Mouse (Mus musculus) midbrain, embryonic 14.5 days (tissue): Measurements from ENCODE around the gene Notch1. TPM values are rescaled to one million over a fixed set of nuclear protein-coding genes. Genes with fewer than 3 reads are reported as not detected.

Experiments
- ATAC-seq: fragments of 200-750 bp; cut with Nextera tagmentation; 2 replicates; pipeline ENCODE4 v1.8.0; 2017; ENCODE audit warnings: moderate number of reproducible peaks, moderate library complexity; ENCODE audit not compliant: low FRiP score, low TSS enrichment
- DNase-seq: peaks from one replicate; pipeline ENCODE4 v3.0.0-alpha.2; 2015
- H3K27ac ChIP-seq: fragments of 300-500 bp; sonication (generic); replicated peaks from 2 replicates; pipeline ENCODE4 v1.5.1; 2014; ENCODE audit warnings: mild to moderate bottlenecking, low read depth, low read length, moderate library complexity
- H3K27me3 ChIP-seq: fragments of 300-500 bp; sonication (generic); 2 replicates; pipeline ENCODE4 v1.6.1; 2014; ENCODE audit warnings: low read length, control low read depth, mixed read lengths; ENCODE audit not compliant: control insufficient read depth, insufficient read depth
- H3K36me3 ChIP-seq: fragments of 300-500 bp; sonication (generic); 2 replicates; pipeline ENCODE4 v1.6.1; 2014; ENCODE audit warnings: low read length, control low read depth; ENCODE audit not compliant: control insufficient read depth, insufficient read depth
- H3K4me1 ChIP-seq: fragments of 300-500 bp; sonication (generic); 2 replicates; pipeline ENCODE4 v1.6.1; 2014; ENCODE audit warnings: mild to moderate bottlenecking, antibody characterized with exemption, low read length, control low read depth; ENCODE audit not compliant: control insufficient read depth, insufficient read depth
- H3K4me2 ChIP-seq: fragments of 300-500 bp; sonication (generic); 2 replicates; pipeline ENCODE4 v1.6.1; 2014; ENCODE audit warnings: mild to moderate bottlenecking, low read length, moderate library complexity
- H3K4me3 ChIP-seq: fragments of 300-500 bp; sonication (generic); replicated peaks from 2 replicates; pipeline ENCODE4 v1.5.1; 2014; ENCODE audit warnings: low read depth, low read length
- H3K9ac ChIP-seq: fragments of 300-500 bp; sonication (generic); replicated peaks from 2 replicates; pipeline ENCODE4 v1.6.1; 2014; ENCODE audit warnings: mild to moderate bottlenecking, low read length, moderate library complexity
- H3K9me3 ChIP-seq: fragments of 300-500 bp; sonication (generic); 2 replicates; pipeline ENCODE4 v1.6.1; 2016; ENCODE audit warnings: low read length, control low read depth, mixed read lengths; ENCODE audit not compliant: control insufficient read depth
- WGBS: fragments of 180-500 bp; shearing (Covaris S2); extraction: QIAGEN DNeasy Blood & Tissue Kit; methylation state at CpG from one replicate; pipeline ENCODE4 v1.1.7; 2014; 5-methylcytosine and 5-hydroxymethylcytosine counted together
- polyA plus RNA-seq: library from polyadenylated mRNA; unstranded; fragments of >200 nt; fragmentation: Nextera tagmentation; extraction: Ambion mirVana; gene quantifications from 2 replicates; pipeline ENCODE4 v1.2.1, GENCODE M21; 2014

Gene Notch1
- polyA plus RNA-seq, 1 experiment from 2014 or later = 33.9 TPM

DNA sequence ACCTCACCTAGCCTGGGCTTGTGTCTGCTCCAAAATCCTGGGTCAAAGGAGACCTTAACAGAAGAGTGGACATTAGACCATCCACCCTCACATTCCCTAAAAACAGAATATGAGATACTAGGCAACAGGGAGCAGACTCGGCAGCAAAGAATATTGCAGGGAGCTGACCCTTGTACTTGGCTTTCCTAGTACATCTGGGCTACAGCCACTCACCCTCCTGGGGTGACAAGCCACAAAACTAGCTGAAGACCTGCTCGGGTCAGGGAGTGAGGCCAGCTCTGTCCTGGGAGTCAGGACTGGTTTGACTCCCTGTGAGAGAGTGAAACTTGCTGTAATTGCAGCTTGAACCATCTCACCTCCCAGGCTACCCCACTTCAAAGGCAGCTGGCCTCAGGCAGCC is 23.1 kb upstream of the Notch1 start:
- Histone ChIP-seq H3K36me3 (no peaks in the 10 kb centered on the region), H3K9me3 (no peaks in the 10 kb centered on the region), H3K27me3 (no peaks in the 10 kb centered on the region), H3K9ac (no peak overlapping the region), H3K27ac (no peak overlapping the region), H3K4me3 (no peak overlapping the region), H3K4me2 (no peak overlapping the region), H3K4me1 (peaks cover 24% of the 10 kb centered on the region)
- WGBS = 64% methylated on average over 2 of the region's 2 CpGs
- DNase-seq (no peak), ATAC-seq (no peak)

DNA sequence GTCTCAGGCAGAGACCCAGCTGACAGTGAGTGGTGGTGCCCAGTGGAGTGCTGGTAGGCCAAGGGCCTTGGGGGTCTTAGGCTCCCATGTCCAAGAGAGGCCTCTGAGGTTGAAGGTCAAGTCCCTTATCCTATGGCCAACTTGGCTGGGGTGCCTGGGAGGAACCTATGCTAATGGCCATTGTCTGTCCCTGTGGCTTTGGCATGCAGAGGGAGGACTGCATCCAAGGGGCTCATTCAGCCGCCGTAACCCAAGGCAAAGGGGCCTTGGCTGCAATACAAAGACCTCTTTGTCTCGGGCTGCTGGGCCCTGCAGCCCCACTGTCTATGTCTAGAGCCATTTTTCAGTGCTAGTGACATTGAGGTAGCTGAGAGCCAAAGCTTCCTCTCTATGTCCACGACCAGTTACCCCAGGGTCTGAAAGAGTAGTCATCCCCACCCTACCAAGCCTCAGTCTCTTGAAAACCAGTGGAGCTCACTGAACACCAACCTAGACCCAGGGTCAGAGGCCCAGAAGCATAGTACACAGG is 19.1 kb upstream of the Notch1 start:
- Histone ChIP-seq H3K27me3 (no peaks in the 10 kb centered on the region), H3K4me1 (peaks cover 16% of the 10 kb centered on the region), H3K36me3 (no peaks in the 10 kb centered on the region), H3K9ac (no peak overlapping the region), H3K4me3 (no peak overlapping the region), H3K27ac (peak overlapping the region; percentile 66), H3K9me3 (no peaks in the 10 kb centered on the region), H3K4me2 (no peak overlapping the region)
- ATAC-seq = 0 out of 2 replicates have a peak, but pooled peaks have one; percentile 57
- peak; percentile 64 for DNase-seq
- 8% methylated on average over 4 of the region's 4 CpGs for WGBS

GRCm38 (mm10) chr2:26534616-26535015 is 18.2 kb upstream of the Notch1 start:
- 68% methylated on average over 2 of the region's 2 CpGs for WGBS
- no peak overlapping the region for H3K9ac ChIP-seq
- no peaks in the 10 kb centered on the region for H3K9me3 ChIP-seq
- H3K4me3 ChIP-seq = no peak overlapping the region
- no peak overlapping the region for H3K4me2 ChIP-seq
- DNase-seq (no peak), ATAC-seq (no peak)
- peaks cover 14% of the 10 kb centered on the region; the same call in 1 of the 2 replicates for H3K4me1 ChIP-seq
- H3K27ac ChIP-seq = peak overlapping the region; percentile 74
- no peaks in the 10 kb centered on the region for H3K27me3 ChIP-seq
- no peaks in the 10 kb centered on the region for H3K36me3 ChIP-seq

- 45% methylated on average over 3 of the region's 3 CpGs for WGBS
- ATAC-seq (no peak), DNase-seq (no peak)
- Histone ChIP-seq H3K27ac (peak overlapping the region; percentile 74), H3K4me3 (no peak overlapping the region), H3K9ac (no peak overlapping the region), H3K4me2 (no peak overlapping the region), H3K36me3 (no peaks in the 10 kb centered on the region), H3K27me3 (no peaks in the 10 kb centered on the region), H3K9me3 (no peaks in the 10 kb centered on the region), H3K4me1 (peaks cover 14% of the 10 kb centered on the region; the same call in 1 of the 2 replicates)
Measured at GRCm38 (mm10) chr2:26534161-26534560, 17.7 kb upstream of the Notch1 start.

DNA sequence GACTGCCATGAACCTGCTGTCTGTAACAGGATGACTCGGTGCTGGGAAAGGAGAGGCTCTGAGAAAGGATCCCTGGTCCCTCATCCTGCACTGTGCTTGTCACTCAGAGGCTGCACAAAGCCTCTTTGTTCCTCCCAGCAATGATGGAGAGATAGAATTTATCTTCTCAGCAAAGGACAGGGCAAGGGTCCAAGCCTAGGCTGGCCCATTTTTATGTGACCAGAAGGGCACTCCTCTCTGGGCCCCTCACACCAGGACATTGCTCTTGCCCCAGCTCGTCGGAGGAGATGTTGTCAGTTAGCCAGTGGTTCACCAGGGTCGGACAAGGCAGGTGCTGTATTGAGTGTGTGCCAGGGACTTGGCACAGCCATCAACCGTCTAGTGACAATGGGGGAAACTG is 16.8 kb upstream of the Notch1 start:
- peak; percentile 55 for DNase-seq
- WGBS = 21% methylated on average over 5 of the region's 5 CpGs
- no peak overlapping the region for H3K4me3 ChIP-seq

DNA sequence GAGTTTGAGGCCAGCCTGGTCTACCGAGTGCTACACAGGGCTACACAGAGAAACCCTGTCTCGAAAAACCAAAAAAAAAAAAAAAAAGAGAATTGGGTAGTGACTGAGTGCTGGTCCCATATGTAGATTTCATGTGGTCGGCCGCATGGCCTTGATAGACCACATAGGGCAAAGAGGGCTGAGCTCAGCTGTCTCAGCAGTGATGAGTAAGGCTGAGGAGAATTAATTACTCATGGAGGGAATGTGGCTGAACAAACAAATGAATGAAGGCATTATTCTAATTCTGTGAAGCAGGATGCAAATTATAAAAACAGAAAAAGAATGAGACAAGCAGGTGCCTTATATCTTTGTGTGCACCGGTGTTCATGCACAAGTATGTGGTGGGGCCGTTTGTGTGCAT is 15.4 kb upstream of the Notch1 start:
- H3K27ac ChIP-seq = no peak overlapping the region
- H3K27me3 ChIP-seq = no peaks in the 10 kb centered on the region
- no peak overlapping the region for H3K4me3 ChIP-seq
- H3K9ac ChIP-seq = no peak overlapping the region
- ATAC-seq (no peak), DNase-seq (no peak)
- H3K9me3 ChIP-seq = no peaks in the 10 kb centered on the region
- 62% methylated on average over 6 of the region's 6 CpGs for WGBS
- no peaks in the 10 kb centered on the region for H3K36me3 ChIP-seq
- no peak overlapping the region for H3K4me2 ChIP-seq
- peaks cover 14% of the 10 kb centered on the region; the same call in 1 of the 2 replicates for H3K4me1 ChIP-seq

More for the DNA sequence above, 16.8 kb upstream of the Notch1 start:
- no peaks in the 10 kb centered on the region for H3K36me3 ChIP-seq
- peaks cover 14% of the 10 kb centered on the region; the same call in 1 of the 2 replicates for H3K4me1 ChIP-seq
- no peaks in the 10 kb centered on the region for H3K9me3 ChIP-seq
- peak; percentile 58 for ATAC-seq
- no peak overlapping the region for H3K9ac ChIP-seq
- H3K27me3 ChIP-seq = no peaks in the 10 kb centered on the region
- H3K27ac ChIP-seq = peak overlapping the region; percentile 74
- no peak overlapping the region for H3K4me2 ChIP-seq

DNA sequence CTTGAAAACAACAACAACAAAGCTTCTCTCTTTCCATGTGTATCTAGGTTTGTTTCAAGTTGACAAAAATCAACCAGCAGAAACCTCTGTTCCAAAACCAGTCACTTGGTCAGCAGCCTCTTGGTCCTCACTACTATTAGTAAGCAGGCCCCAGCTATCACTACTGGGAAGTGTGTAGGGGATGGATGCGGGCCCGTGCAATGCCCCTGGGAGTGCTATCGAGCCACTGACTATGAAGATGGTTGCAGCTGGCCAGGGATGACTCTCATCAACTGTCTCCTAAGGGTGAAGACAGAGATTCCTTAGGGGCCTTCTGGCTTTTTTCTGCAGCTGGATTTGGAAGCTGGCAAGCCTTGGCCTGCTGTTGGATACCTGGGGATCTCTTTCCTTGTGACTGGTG is 13.4 kb upstream of the Notch1 start:
- WGBS = 87% methylated on average over 3 of the region's 3 CpGs
- Histone ChIP-seq H3K4me3 (no peak overlapping the region), H3K9me3 (no peaks in the 10 kb centered on the region), H3K4me2 (no peak overlapping the region), H3K4me1 (0 out of 2 replicates have a peak, but pooled peaks cover 3% of the 10 kb centered on the region), H3K27ac (no peak overlapping the region), H3K27me3 (no peaks in the 10 kb centered on the region), H3K36me3 (no peaks in the 10 kb centered on the region), H3K9ac (no peak overlapping the region)
- ATAC-seq (no peak), DNase-seq (no peak)

GRCm38 (mm10) chr2:26529221-26529805 is 12.8 kb upstream of the Notch1 start:
- WGBS = 73% methylated on average over 4 of the region's 4 CpGs
- H3K27me3 ChIP-seq = no peaks in the 10 kb centered on the region
- 0 out of 2 replicates have a peak, but pooled peaks cover 2% of the 10 kb centered on the region for H3K4me1 ChIP-seq
- no peaks in the 10 kb centered on the region for H3K36me3 ChIP-seq
- no peak overlapping the region for H3K4me3 ChIP-seq
- H3K27ac ChIP-seq = no peak overlapping the region
- DNase-seq (no peak), ATAC-seq (no peak)
- H3K4me2 ChIP-seq = no peak overlapping the region
- no peaks in the 10 kb centered on the region for H3K9me3 ChIP-seq
- no peak overlapping the region for H3K9ac ChIP-seq
